Mouse (Mus musculus): ENCODE measurements around the gene Igfn1. TPM values are rescaled to one million over a fixed set of nuclear protein-coding genes. Genes with fewer than 3 reads are reported as not detected.
A peak's percentile ranks its signal among the peaks of the same experiment; 100 is the strongest.

The Igfn1 gene
- polyA plus RNA-seq, 1 experiment from 2014 or later, result not detected

- no peaks in the 10 kb centered on the region for H3K4me1 ChIP-seq (replicated peaks; ENCODE audit: control insufficient read depth, insufficient read depth, low read length)
- H3K4me3 ChIP-seq (replicated peaks; ENCODE audit: low read length), result no peak overlapping the region
- no peak for ATAC-seq
- no peaks in the 10 kb centered on the region for H3K9me3 ChIP-seq (ENCODE audit: control insufficient read depth, low read length)
- no peak overlapping the region for H3K9ac ChIP-seq (replicated peaks; ENCODE audit: low read depth, low read length)
- no peaks in the 10 kb centered on the region for H3K27me3 ChIP-seq (replicated peaks; ENCODE audit: control insufficient read depth, insufficient read depth, low read length)
- no peak overlapping the region for H3K4me2 ChIP-seq (ENCODE audit: low read length)
- no peaks in the 10 kb centered on the region for H3K36me3 ChIP-seq (ENCODE audit: control insufficient read depth, insufficient read depth)
- H3K27ac ChIP-seq (ENCODE audit: low read length), result no peak overlapping the region
These were observed 16.3 kb downstream of the Igfn1 start for GRCm38 (mm10) chr1:135989876-135990275.

DNA sequence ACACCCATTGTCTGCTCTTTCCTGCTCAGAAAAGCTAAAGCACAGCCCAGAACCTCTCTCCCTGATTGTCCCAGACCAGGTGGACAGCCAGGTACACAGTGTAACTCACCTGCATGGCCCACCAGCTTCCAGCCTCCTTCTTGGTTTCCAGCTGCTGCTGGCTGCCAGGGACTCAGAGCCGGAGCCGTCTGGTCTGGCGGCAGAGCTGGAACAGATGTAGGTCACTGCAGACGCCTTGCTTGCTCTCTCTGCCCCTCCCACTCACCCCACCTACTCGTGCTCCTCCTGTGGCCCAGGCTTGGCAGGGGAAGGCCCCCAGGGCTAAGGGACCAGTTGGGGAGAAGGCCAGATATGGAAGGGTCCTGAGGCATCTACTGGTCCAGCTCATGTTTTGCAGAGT is 22.0 kb downstream of the Igfn1 start:
- Histone ChIP-seq H3K9me3 (ENCODE audit: control insufficient read depth, low read length) (no peaks in the 10 kb centered on the region), H3K4me2 (ENCODE audit: low read length) (no peak overlapping the region), H3K4me1 (replicated peaks; ENCODE audit: control insufficient read depth, insufficient read depth, low read length) (no peaks in the 10 kb centered on the region), H3K36me3 (ENCODE audit: control insufficient read depth, insufficient read depth) (no peaks in the 10 kb centered on the region), H3K9ac (replicated peaks; ENCODE audit: low read depth, low read length) (no peak overlapping the region), H3K27ac (ENCODE audit: low read length) (no peak overlapping the region), H3K27me3 (replicated peaks; ENCODE audit: control insufficient read depth, insufficient read depth, low read length) (no peaks in the 10 kb centered on the region), H3K4me3 (replicated peaks; ENCODE audit: low read length) (no peak overlapping the region)
- WGBS, result 60% methylated on average over 5 of the region's 5 CpGs
- ATAC-seq, result no peak

DNA sequence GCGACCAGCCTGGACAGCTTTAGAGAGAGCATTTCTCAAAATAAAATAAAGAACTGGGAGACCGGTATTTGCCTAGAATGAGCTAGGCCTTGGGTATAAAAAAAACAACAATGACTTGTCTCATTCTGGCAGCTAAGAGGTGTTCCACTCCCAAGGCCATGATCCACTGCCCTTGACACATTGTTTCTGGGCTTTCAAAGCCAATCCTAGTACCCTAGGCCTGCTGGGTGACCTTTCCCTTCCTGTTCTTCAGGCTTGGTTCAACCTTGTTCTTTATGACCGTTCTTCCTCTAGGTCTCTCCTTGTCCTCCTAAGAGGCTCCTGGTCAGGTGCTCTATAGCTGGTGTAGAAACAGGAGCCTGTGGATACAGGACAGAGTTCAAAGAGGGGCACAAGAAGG is 33.6 kb downstream of the Igfn1 start:
- no peaks in the 10 kb centered on the region for H3K36me3 ChIP-seq (ENCODE audit: control insufficient read depth, insufficient read depth)

DNA sequence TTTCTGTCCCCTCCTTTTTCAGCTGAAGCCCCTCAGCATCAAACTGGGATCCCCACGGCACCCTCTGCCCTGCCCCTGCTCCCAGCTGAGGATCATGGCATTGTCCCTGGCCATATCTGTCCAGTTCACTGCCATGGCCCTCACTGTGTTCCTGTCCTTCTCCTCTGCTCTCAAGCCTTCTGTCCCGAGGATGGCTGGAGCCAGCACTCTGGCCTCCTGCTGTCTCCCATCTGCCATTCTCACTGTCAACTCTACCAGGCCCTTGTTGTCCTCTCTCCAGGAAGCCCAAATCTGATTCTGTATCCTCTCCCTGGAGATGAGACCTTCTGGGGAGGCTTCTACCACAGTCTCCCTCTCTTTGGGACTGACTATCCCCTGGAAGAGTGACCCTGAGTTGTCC is 35.7 kb downstream of the Igfn1 start:
- H3K4me2 ChIP-seq (ENCODE audit: low read length), result no peak overlapping the region
- 59% methylated on average over 2 of the region's 2 CpGs for WGBS
- no peak overlapping the region for H3K27ac ChIP-seq (ENCODE audit: low read length)
- ATAC-seq, result no peak
- H3K9ac ChIP-seq (replicated peaks; ENCODE audit: low read depth, low read length), result no peak overlapping the region
- no peaks in the 10 kb centered on the region for H3K4me1 ChIP-seq (replicated peaks; ENCODE audit: control insufficient read depth, insufficient read depth, low read length)
- H3K4me3 ChIP-seq (replicated peaks; ENCODE audit: low read length), result no peak overlapping the region
- H3K9me3 ChIP-seq (ENCODE audit: control insufficient read depth, low read length), result no peaks in the 10 kb centered on the region
- no peaks in the 10 kb centered on the region for H3K27me3 ChIP-seq (replicated peaks; ENCODE audit: control insufficient read depth, insufficient read depth, low read length)
- H3K36me3 ChIP-seq (ENCODE audit: control insufficient read depth, insufficient read depth), result no peaks in the 10 kb centered on the region

More for the DNA sequence above, 33.6 kb downstream of the Igfn1 start:
- no peak for ATAC-seq
- Histone ChIP-seq H3K4me2 (ENCODE audit: low read length) (no peak overlapping the region), H3K9ac (replicated peaks; ENCODE audit: low read depth, low read length) (no peak overlapping the region), H3K4me3 (replicated peaks; ENCODE audit: low read length) (no peak overlapping the region), H3K4me1 (replicated peaks; ENCODE audit: control insufficient read depth, insufficient read depth, low read length) (no peaks in the 10 kb centered on the region), H3K27me3 (replicated peaks; ENCODE audit: control insufficient read depth, insufficient read depth, low read length) (no peaks in the 10 kb centered on the region), H3K27ac (ENCODE audit: low read length) (no peak overlapping the region), H3K9me3 (ENCODE audit: control insufficient read depth, low read length) (no peaks in the 10 kb centered on the region)
- 97% methylated on average over 3 of the region's 3 CpGs for WGBS

GRCm38 (mm10) chr1:135967739-135968138 is 38.4 kb downstream of the Igfn1 start:
- Histone ChIP-seq H3K4me2 (ENCODE audit: low read length) (no peak overlapping the region), H3K27ac (ENCODE audit: low read length) (no peak overlapping the region), H3K4me3 (replicated peaks; ENCODE audit: low read length) (no peak overlapping the region), H3K9me3 (ENCODE audit: control insufficient read depth, low read length) (no peaks in the 10 kb centered on the region), H3K4me1 (replicated peaks; ENCODE audit: control insufficient read depth, insufficient read depth, low read length) (no peaks in the 10 kb centered on the region), H3K36me3 (ENCODE audit: control insufficient read depth, insufficient read depth) (no peaks in the 10 kb centered on the region), H3K9ac (replicated peaks; ENCODE audit: low read depth, low read length) (no peak overlapping the region), H3K27me3 (replicated peaks; ENCODE audit: control insufficient read depth, insufficient read depth, low read length) (no peaks in the 10 kb centered on the region)
- ATAC-seq, result no peak
- 85% methylated on average over 4 of the region's 4 CpGs for WGBS

- Histone ChIP-seq H3K4me3 (replicated peaks; ENCODE audit: low read length) (no peak overlapping the region), H3K36me3 (ENCODE audit: control insufficient read depth, insufficient read depth) (no peaks in the 10 kb centered on the region), H3K9ac (replicated peaks; ENCODE audit: low read depth, low read length) (no peak overlapping the region), H3K27ac (ENCODE audit: low read length) (no peak overlapping the region), H3K27me3 (replicated peaks; ENCODE audit: control insufficient read depth, insufficient read depth, low read length) (no peaks in the 10 kb centered on the region), H3K4me2 (ENCODE audit: low read length) (no peak overlapping the region), H3K4me1 (replicated peaks; ENCODE audit: control insufficient read depth, insufficient read depth, low read length) (no peaks in the 10 kb centered on the region), H3K9me3 (ENCODE audit: control insufficient read depth, low read length) (no peaks in the 10 kb centered on the region)
- WGBS, result 81% methylated on average over 11 of the region's 11 CpGs
- ATAC-seq, result no peak
These were observed 41.6 kb downstream of the Igfn1 start for GRCm38 (mm10) chr1:135964561-135964960.

GRCm38 (mm10) chr1:135963177-135963576 is 43.0 kb downstream of the Igfn1 start:
- Histone ChIP-seq H3K4me3 (replicated peaks; ENCODE audit: low read length) (no peak overlapping the region), H3K4me2 (ENCODE audit: low read length) (no peak overlapping the region), H3K36me3 (ENCODE audit: control insufficient read depth, insufficient read depth) (no peaks in the 10 kb centered on the region), H3K27ac (ENCODE audit: low read length) (no peak overlapping the region), H3K9ac (replicated peaks; ENCODE audit: low read depth, low read length) (no peak overlapping the region), H3K9me3 (ENCODE audit: control insufficient read depth, low read length) (no peaks in the 10 kb centered on the region), H3K4me1 (replicated peaks; ENCODE audit: control insufficient read depth, insufficient read depth, low read length) (no peaks in the 10 kb centered on the region), H3K27me3 (replicated peaks; ENCODE audit: control insufficient read depth, insufficient read depth, low read length) (no peaks in the 10 kb centered on the region)
- 67% methylated on average over 5 of the region's 5 CpGs for WGBS
- ATAC-seq, result no peak

- no peak overlapping the region for H3K4me2 ChIP-seq (ENCODE audit: low read length)
- no peaks in the 10 kb centered on the region for H3K9me3 ChIP-seq (ENCODE audit: control insufficient read depth, low read length)
- no peak overlapping the region for H3K27ac ChIP-seq (ENCODE audit: low read length)
- no peaks in the 10 kb centered on the region for H3K4me1 ChIP-seq (replicated peaks; ENCODE audit: control insufficient read depth, insufficient read depth, low read length)
- ATAC-seq, result 0 out of 2 replicates have a peak, but pooled peaks have one; percentile 40
- H3K36me3 ChIP-seq (ENCODE audit: control insufficient read depth, insufficient read depth), result no peaks in the 10 kb centered on the region
- H3K27me3 ChIP-seq (replicated peaks; ENCODE audit: control insufficient read depth, insufficient read depth, low read length), result no peaks in the 10 kb centered on the region
- WGBS, result 40% methylated on average over 4 of the region's 4 CpGs
- H3K4me3 ChIP-seq (replicated peaks; ENCODE audit: low read length), result no peak overlapping the region
- H3K9ac ChIP-seq (replicated peaks; ENCODE audit: low read depth, low read length), result no peak overlapping the region
These were observed 47.7 kb downstream of the Igfn1 start for GRCm38 (mm10) chr1:135958483-135958882.

- peaks cover 4% of the 10 kb centered on the region; the same call in 1 of the 2 replicates for H3K4me1 ChIP-seq (replicated peaks; ENCODE audit: control insufficient read depth, insufficient read depth, low read length)
These were observed 57.3 kb downstream of the Igfn1 start for GRCm38 (mm10) chr1:135948871-135949270.

DNA sequence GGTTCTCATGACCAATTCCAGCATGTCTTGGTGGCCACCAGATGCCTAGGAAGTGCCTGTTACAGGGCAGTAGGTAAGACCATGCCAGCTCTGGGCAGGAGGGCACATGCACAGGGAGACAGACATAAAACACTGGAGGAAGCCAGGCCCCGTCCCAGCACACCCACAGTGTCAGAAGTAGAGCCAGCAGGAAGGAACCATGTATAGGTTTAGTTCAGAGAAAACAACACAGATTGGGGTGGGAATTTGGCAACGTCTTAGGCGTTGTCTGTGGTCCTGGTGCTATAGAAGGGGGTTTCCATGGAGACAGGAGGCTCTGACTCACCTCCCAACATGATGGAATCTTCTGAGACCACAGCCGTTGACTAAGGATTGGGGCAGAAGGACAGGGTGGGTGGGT is 59.9 kb downstream of the Igfn1 start:
- Histone ChIP-seq H3K4me1 (replicated peaks; ENCODE audit: control insufficient read depth, insufficient read depth, low read length) (peaks cover 4% of the 10 kb centered on the region; the same call in 1 of the 2 replicates), H3K27ac (ENCODE audit: low read length) (no peak overlapping the region), H3K36me3 (ENCODE audit: control insufficient read depth, insufficient read depth) (no peaks in the 10 kb centered on the region), H3K27me3 (replicated peaks; ENCODE audit: control insufficient read depth, insufficient read depth, low read length) (no peaks in the 10 kb centered on the region), H3K9ac (replicated peaks; ENCODE audit: low read depth, low read length) (no peak overlapping the region), H3K9me3 (ENCODE audit: control insufficient read depth, low read length) (no peaks in the 10 kb centered on the region), H3K4me3 (replicated peaks; ENCODE audit: low read length) (no peak overlapping the region), H3K4me2 (ENCODE audit: low read length) (no peak overlapping the region)
- ATAC-seq, result no peak
- 55% methylated on average over 4 of the region's 4 CpGs for WGBS

More at GRCm38 (mm10) chr1:135948871-135949270, 57.3 kb downstream of the Igfn1 start:
- no peak overlapping the region for H3K9ac ChIP-seq (replicated peaks; ENCODE audit: low read depth, low read length)
- no peak overlapping the region for H3K27ac ChIP-seq (ENCODE audit: low read length)
- no peak for ATAC-seq
- H3K27me3 ChIP-seq (replicated peaks; ENCODE audit: control insufficient read depth, insufficient read depth, low read length), result no peaks in the 10 kb centered on the region
- no peak overlapping the region for H3K4me3 ChIP-seq (replicated peaks; ENCODE audit: low read length)
- H3K4me2 ChIP-seq (ENCODE audit: low read length), result no peak overlapping the region
- 59% methylated on average over 2 of the region's 2 CpGs for WGBS
- H3K36me3 ChIP-seq (ENCODE audit: control insufficient read depth, insufficient read depth), result no peaks in the 10 kb centered on the region
- H3K9me3 ChIP-seq (ENCODE audit: control insufficient read depth, low read length), result no peaks in the 10 kb centered on the region

All from forebrain, embryonic 16.5 days (tissue).